Mouse (Mus musculus) splenic B cell, adult 2 months (primary cell): ENCODE measurements at regions not wholly inside any gene's neighbourhood (a gene's known extent, or its start where the extent isn't known, plus 50 kb on each side); places are given as distances from the start of the nearest gene placed in this dataset.

Source experiments
- DNase-seq: peaks from one replicate; pipeline ENCODE4 v3.0.0-alpha.2; 2011; ENCODE audit warnings: low read depth, low spot score
- H3K27me3 ChIP-seq: 2 replicates; pipeline ENCODE4 v1.6.1; 2012; ENCODE audit warnings: mild to moderate bottlenecking, low read length, moderate library complexity, mixed read lengths; ENCODE audit not compliant: control insufficient read depth, poor library complexity, insufficient read depth, severe bottlenecking
- H3K36me3 ChIP-seq: 2 replicates; pipeline ENCODE4 v1.6.1; 2012; ENCODE audit warnings: mild to moderate bottlenecking, low read length, moderate library complexity, mixed read lengths; ENCODE audit not compliant: control insufficient read depth, poor library complexity, insufficient read depth, severe bottlenecking

GRCm38 (mm10) chr16:52601068-52601829 lies 147.4 kb upstream of the Alcam start:
- DNase-seq = no peak
- Histone ChIP-seq H3K27me3 (no peaks in the 10 kb centered on the region), H3K36me3 (no peaks in the 10 kb centered on the region)

GRCm38 (mm10) chr16:52598232-52598631 lies 144.4 kb upstream of the Alcam start:
- H3K27me3 ChIP-seq = no peaks in the 10 kb centered on the region
- no peak for DNase-seq
- H3K36me3 ChIP-seq = no peaks in the 10 kb centered on the region

- no peak for DNase-seq
- Histone ChIP-seq H3K27me3 (no peaks in the 10 kb centered on the region), H3K36me3 (no peaks in the 10 kb centered on the region)
Measured at GRCm38 (mm10) chr16:52597181-52597580, 143.3 kb upstream of the Alcam start.

GRCm38 (mm10) chr16:52588291-52588781 lies 134.5 kb upstream of the Alcam start:
- no peaks in the 10 kb centered on the region for H3K36me3 ChIP-seq
- H3K27me3 ChIP-seq = no peaks in the 10 kb centered on the region
- DNase-seq = peak; percentile 16

GRCm38 (mm10) chr16:52569078-52569477 lies 115.2 kb upstream of the Alcam start:
- no peaks in the 10 kb centered on the region for H3K36me3 ChIP-seq
- no peaks in the 10 kb centered on the region for H3K27me3 ChIP-seq
- no peak for DNase-seq

GRCm38 (mm10) chr16:52536278-52536677 lies 82.4 kb upstream of the Alcam start:
- no peak for DNase-seq
- Histone ChIP-seq H3K36me3 (no peaks in the 10 kb centered on the region), H3K27me3 (no peaks in the 10 kb centered on the region)

- DNase-seq = no peak
- Histone ChIP-seq H3K27me3 (no peaks in the 10 kb centered on the region), H3K36me3 (no peaks in the 10 kb centered on the region)
Measured at GRCm38 (mm10) chr16:52534601-52535000, 80.7 kb upstream of the Alcam start.

- H3K27me3 ChIP-seq = no peaks in the 10 kb centered on the region
- H3K36me3 ChIP-seq = no peaks in the 10 kb centered on the region
- DNase-seq = no peak
Measured at GRCm38 (mm10) chr16:52532475-52533083, 78.7 kb upstream of the Alcam start.

- Histone ChIP-seq H3K27me3 (no peaks in the 10 kb centered on the region), H3K36me3 (no peaks in the 10 kb centered on the region)
- DNase-seq = no peak
Measured at GRCm38 (mm10) chr16:52513546-52514409, 59.9 kb upstream of the Alcam start.

- H3K27me3 ChIP-seq = no peaks in the 10 kb centered on the region
- DNase-seq = no peak
Measured at GRCm38 (mm10) chr16:52508633-52509379, 54.9 kb upstream of the Alcam start.

More at GRCm38 (mm10) chr16:52508633-52509379, 54.9 kb upstream of the Alcam start:
- no peaks in the 10 kb centered on the region for H3K36me3 ChIP-seq
